Mouse (Mus musculus): ENCODE data around the gene Cox7a1.

DNA sequence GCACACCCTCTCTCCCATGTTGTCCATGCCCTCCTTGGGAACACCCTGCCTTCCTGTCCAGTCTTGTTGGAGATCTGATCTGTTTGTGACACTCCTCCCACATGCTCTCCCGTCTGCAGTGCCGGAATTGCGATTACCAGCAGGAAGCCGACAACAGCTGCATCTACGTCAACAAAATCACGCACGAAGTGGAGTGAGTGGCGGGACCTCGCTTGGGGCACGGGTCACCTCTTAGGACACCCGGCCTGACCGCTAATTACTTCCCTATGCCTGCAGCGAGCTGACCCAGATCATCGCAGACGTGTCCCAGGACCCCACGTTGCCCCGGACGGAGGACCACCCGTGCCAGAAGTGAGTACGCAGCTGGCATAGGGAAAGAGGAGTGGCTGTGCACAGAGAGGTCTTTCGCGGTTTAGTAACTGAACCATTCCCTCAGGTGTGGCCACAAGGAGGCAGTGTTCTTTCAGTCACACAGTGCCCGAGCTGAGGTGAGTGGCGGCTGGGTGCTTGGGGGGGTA lies 48.7 kb downstream of the Cox7a1 start:
- no peak for TF ChIP-seq ZC3H11A (IDR thresholded peaks at IDR 0.05; ENCODE audit: borderline replicate concordance, low read depth, low read length)
- no peak for TF ChIP-seq MAFK (IDR thresholded peaks at IDR 0.05; ENCODE audit: insufficient read depth, low read depth, low read length)
- no peak for TF ChIP-seq HCFC1 (IDR thresholded peaks at IDR 0.05; ENCODE audit: borderline replicate concordance, insufficient read depth, low read length)
- no peak for TF ChIP-seq ZNF384 (IDR thresholded peaks at IDR 0.05; ENCODE audit: low read depth, low read length)
- TF ChIP-seq CHD2 (IDR thresholded peaks at IDR 0.05; ENCODE audit: low read depth, low read length), result no peak
